Mouse (Mus musculus) bone marrow macrophage, adult 2 months (primary cell): ENCODE measurements around the gene Fbxo11. TPM values are rescaled to one million over a fixed set of nuclear protein-coding genes. Genes with fewer than 3 reads are reported as not detected.

Experiments used
- H3K27ac ChIP-seq: 2 replicates; pipeline ENCODE4 v1.5.1; 2012; ENCODE audit warnings: low read depth, low read length; ENCODE audit not compliant: insufficient read depth
- H3K4me1 ChIP-seq: 2 replicates; pipeline ENCODE4 v1.6.1; 2012; ENCODE audit warnings: low read length; ENCODE audit not compliant: control insufficient read depth, insufficient read depth
- H3K4me3 ChIP-seq: 2 replicates; pipeline ENCODE4 v1.5.1; 2012; ENCODE audit warnings: mild to moderate bottlenecking, low read length, moderate library complexity; ENCODE audit not compliant: insufficient read depth
- CTCF ChIP-seq: IDR thresholded peaks from 2 replicates; pipeline ENCODE4 v1.5.1; 2012; ENCODE audit warnings: low read depth, mild to moderate bottlenecking, low read length, moderate library complexity
- POLR2A ChIP-seq: IDR thresholded peaks from 2 replicates; pipeline ENCODE4 v1.6.1; 2012; ENCODE audit warnings: mild to moderate bottlenecking, low read depth, low read length, borderline replicate concordance
- polyA plus RNA-seq: library from polyadenylated mRNA; stranded (reverse); fragments of >200 nt; gene quantifications from 2 replicates; pipeline ENCODE4 v1.2.4, GENCODE M21; 2012; ENCODE audit not compliant: missing spikeins, insufficient read depth, insufficient read length

Fbxo11 gene
- polyA plus RNA-seq, 1 experiment, result 82.9 TPM

- Histone ChIP-seq H3K4me1 (peaks cover 5% of the 10 kb centered on the region; the same call in 1 of the 2 replicates), H3K27ac (no peak overlapping the region), H3K4me3 (no peak overlapping the region)
- TF ChIP-seq POLR2A (no peak), CTCF (no peak)
These were observed 13.4 kb downstream of the Fbxo11 start for GRCm38 (mm10) chr17:88051679-88052078.

GRCm38 (mm10) chr17:88050892-88051291 lies 14.2 kb downstream of the Fbxo11 start:
- TF ChIP-seq POLR2A (no peak), CTCF (no peak)
- no peak overlapping the region for H3K27ac ChIP-seq
- peaks cover 3% of the 10 kb centered on the region; the same call in 1 of the 2 replicates for H3K4me1 ChIP-seq
- no peak overlapping the region for H3K4me3 ChIP-seq

GRCm38 (mm10) chr17:88050318-88050717 lies 14.8 kb downstream of the Fbxo11 start:
- Histone ChIP-seq H3K4me3 (no peak overlapping the region), H3K4me1 (peaks cover 3% of the 10 kb centered on the region), H3K27ac (no peak overlapping the region)
- no peak for TF ChIP-seq CTCF
- no peak for TF ChIP-seq POLR2A

- Histone ChIP-seq H3K4me3 (peak overlapping the region; percentile 48), H3K4me1 (peaks cover 21% of the 10 kb centered on the region), H3K27ac (peak overlapping the region; percentile 27; the same call in 1 of the 2 replicates)
- TF ChIP-seq CTCF, result no peak
- no peak for TF ChIP-seq POLR2A
These were observed 22.7 kb downstream of the Fbxo11 start for GRCm38 (mm10) chr17:88042099-88043086.

GRCm38 (mm10) chr17:88040810-88041209 lies 24.3 kb downstream of the Fbxo11 start:
- TF ChIP-seq POLR2A (no peak), CTCF (no peak)
- peaks cover 21% of the 10 kb centered on the region for H3K4me1 ChIP-seq
- no peak overlapping the region for H3K27ac ChIP-seq
- no peak overlapping the region for H3K4me3 ChIP-seq

GRCm38 (mm10) chr17:88034418-88034817 lies 30.7 kb downstream of the Fbxo11 start:
- Histone ChIP-seq H3K27ac (no peak overlapping the region), H3K4me1 (peaks cover 6% of the 10 kb centered on the region; the same call in 1 of the 2 replicates), H3K4me3 (no peak overlapping the region)
- TF ChIP-seq POLR2A (no peak), CTCF (no peak)

GRCm38 (mm10) chr17:88031755-88032154 lies 33.3 kb downstream of the Fbxo11 start:
- Histone ChIP-seq H3K4me1 (peaks cover 6% of the 10 kb centered on the region; the same call in 1 of the 2 replicates), H3K4me3 (no peak overlapping the region), H3K27ac (no peak overlapping the region)
- TF ChIP-seq POLR2A (no peak), CTCF (no peak)

- H3K4me3 ChIP-seq, result no peak overlapping the region
- H3K4me1 ChIP-seq, result peaks cover 6% of the 10 kb centered on the region; the same call in 1 of the 2 replicates
- TF ChIP-seq CTCF (no peak), POLR2A (no peak)
- H3K27ac ChIP-seq, result no peak overlapping the region
These were observed 35.7 kb downstream of the Fbxo11 start for GRCm38 (mm10) chr17:88029194-88029970.

GRCm38 (mm10) chr17:88025227-88025626 lies 39.9 kb downstream of the Fbxo11 start:
- no peak overlapping the region for H3K4me3 ChIP-seq
- no peak overlapping the region for H3K27ac ChIP-seq
- TF ChIP-seq CTCF, result no peak
- TF ChIP-seq POLR2A, result no peak
- H3K4me1 ChIP-seq, result peaks cover 3% of the 10 kb centered on the region; the same call in 1 of the 2 replicates
